Mouse (Mus musculus) megakaryocyte, embryonic 14.5 days (primary cell): Measurements from ENCODE around the gene Ttc39a.

Experiments used
- FLI1 ChIP-seq: IDR thresholded peaks from 2 replicates; pipeline ENCODE4 v1.6.1; 2012; ENCODE audit warnings: low read length, inconsistent platforms, mixed read lengths
- GATA1 ChIP-seq: IDR thresholded peaks from 3 replicates; pipeline ENCODE4 v1.6.1; 2012; ENCODE audit warnings: mixed read lengths, low read length, inconsistent platforms, borderline replicate concordance

- TF ChIP-seq GATA1 (no peak), FLI1 (no peak)
Measured at GRCm38 (mm10) chr4:109422436-109422835, 16.0 kb downstream of the Ttc39a start.
